Mouse (Mus musculus): Measurements from ENCODE around the gene Tspan18.

DNA sequence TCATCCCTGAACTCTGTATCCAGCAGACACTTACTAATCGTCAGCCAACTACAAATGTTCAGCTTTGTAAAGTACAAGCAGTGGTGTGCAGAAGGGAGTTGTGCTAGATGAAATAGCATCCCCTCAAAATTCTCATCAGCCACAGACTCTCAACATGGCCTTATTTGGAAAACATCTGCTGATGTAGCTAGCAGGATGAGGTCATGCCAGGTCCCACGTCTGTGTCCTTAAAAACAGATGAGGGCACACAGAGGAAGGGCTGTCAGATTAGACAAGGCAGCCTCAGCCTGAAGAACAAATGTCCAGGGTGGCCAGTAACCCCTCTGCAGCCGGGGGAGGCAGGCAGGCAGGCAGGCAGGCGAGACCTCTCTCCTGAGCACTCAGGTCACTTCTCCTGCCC lies 56.8 kb downstream of the Tspan18 start:
- no peak for TF ChIP-seq CTCF (IDR thresholded peaks at IDR 0.05; ENCODE audit: low read depth)
- no peak for TF ChIP-seq EP300 (IDR thresholded peaks at IDR 0.05; ENCODE audit: low read depth)

Measured in liver, embryonic 14.5 days (tissue).